7 mouse cellular contexts compared by ENCODE assay signal in the genomic region with DNA sequence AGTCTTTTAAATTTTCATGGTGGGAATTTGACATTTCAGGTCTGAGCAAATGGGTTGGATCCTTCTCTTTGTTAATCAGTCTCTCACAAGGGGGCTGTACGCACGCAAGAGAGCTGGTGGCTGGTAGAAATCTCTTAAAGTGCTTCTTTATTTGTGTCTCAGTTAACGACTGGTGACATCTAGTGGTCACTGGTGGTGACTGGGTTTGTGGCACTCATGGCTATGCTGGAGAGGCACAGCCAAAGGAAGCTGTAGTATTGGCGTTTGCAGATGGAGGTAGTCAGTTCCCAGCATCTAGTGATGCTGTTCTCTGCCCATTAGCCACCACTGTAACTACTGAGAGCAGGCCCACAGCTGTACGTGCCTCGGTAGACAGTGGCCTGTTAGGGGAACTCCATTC.
DNase-seq lines count a peak whose midpoint lies in the region; ATAC-seq lines count a peak whose summit lies in the region.

No protein-coding gene starts in this region.

- WGBS in embryonic facial prominence, embryonic 14.5 days = 22% methylated on average over 6 of the region's 6 CpGs
- 12% methylated on average over 6 of the region's 6 CpGs for WGBS in hindbrain, embryonic 16.5 days

- peak; percentile 71 for ATAC-seq in embryonic facial prominence, embryonic 14.5 days (ENCODE audit: low read depth)
- peak; percentile 91 for ATAC-seq in hindbrain, embryonic 16.5 days
- ATAC-seq in megakaryocyte, adult 5-6 weeks (ENCODE audit: poor library complexity, severe bottlenecking) = peak; percentile 80

- no peak overlapping the region for H3K27ac ChIP-seq in embryonic facial prominence, embryonic 14.5 days (replicated peaks; ENCODE audit: low read depth, low read length)
- peak overlapping the region; percentile 51 for H3K27ac ChIP-seq in hindbrain, embryonic 16.5 days (ENCODE audit: low read depth, low read length)

- no peak overlapping the region for H3K9ac ChIP-seq in embryonic facial prominence, embryonic 14.5 days (ENCODE audit: low read depth, low read length)
- 0 out of 2 replicates have a peak overlapping the region, but pooled peaks have one; percentile 9 for H3K9ac ChIP-seq in hindbrain, embryonic 16.5 days (ENCODE audit: low read depth, low read length)

- no peak overlapping the region for H3K4me3 ChIP-seq in embryonic facial prominence, embryonic 14.5 days (ENCODE audit: low read depth, low read length)
- no peak overlapping the region for H3K4me3 ChIP-seq in hindbrain, embryonic 16.5 days (ENCODE audit: low read length)

- DNase-seq in Muller cell, postnatal 12 days (ENCODE audit: inconsistent ontology term) = peak; percentile 44
- peak; percentile 23 for DNase-seq in adrenal gland, postnatal 25 days
- DNase-seq in embryonic facial prominence, embryonic 14.5 days (ENCODE audit: low spot score) = peak; percentile 89
- DNase-seq in layer of hippocampus, postnatal 25 days (ENCODE audit: extremely low spot score in 1 of 2, low spot score in 1 of 2) = peak; percentile 47 to 70
- DNase-seq in right cerebral cortex, postnatal 4 days = peak; percentile 68

- H3K36me3 ChIP-seq in embryonic facial prominence, embryonic 14.5 days (ENCODE audit: control insufficient read depth, insufficient read depth, low read length) = no peaks in the 10 kb centered on the region
- H3K36me3 ChIP-seq in hindbrain, embryonic 16.5 days (ENCODE audit: control insufficient read depth, insufficient read depth, low read length) = no peaks in the 10 kb centered on the region

- no peak overlapping the region for H3K4me2 ChIP-seq in embryonic facial prominence, embryonic 14.5 days (ENCODE audit: low read depth, low read length)
- H3K4me2 ChIP-seq in hindbrain, embryonic 16.5 days (ENCODE audit: low read length) = peak overlapping the region; percentile 12

- no peaks in the 10 kb centered on the region for H3K4me1 ChIP-seq in embryonic facial prominence, embryonic 14.5 days (ENCODE audit: control insufficient read depth, insufficient read depth, low read length)
- peaks cover 8% of the 10 kb centered on the region for H3K4me1 ChIP-seq in hindbrain, embryonic 16.5 days (ENCODE audit: control insufficient read depth, insufficient read depth, low read depth, low read length)

- no peaks in the 10 kb centered on the region for H3K27me3 ChIP-seq in embryonic facial prominence, embryonic 14.5 days (replicated peaks; ENCODE audit: control insufficient read depth, insufficient read depth, low read length)
- H3K27me3 ChIP-seq in hindbrain, embryonic 16.5 days (replicated peaks; ENCODE audit: control insufficient read depth, insufficient read depth, low read length) = no peaks in the 10 kb centered on the region

- H3K9me3 ChIP-seq in embryonic facial prominence, embryonic 14.5 days (ENCODE audit: control insufficient read depth, low read length) = no peaks in the 10 kb centered on the region
- H3K9me3 ChIP-seq in hindbrain, embryonic 16.5 days (ENCODE audit: control insufficient read depth, low read length) = no peaks in the 10 kb centered on the region

Comparison
In these comparisons a context has a peak if more than half of its experiments do, and no peak if none do; other contexts are left out.
1. DNase-seq: peak in every context shown above with its lines; median percentile 89 in embryonic facial prominence, embryonic 14.5 days; 68 in right cerebral cortex, postnatal 4 days; 58 in layer of hippocampus, postnatal 25 days; 44 in Muller cell, postnatal 12 days; 23 in adrenal gland, postnatal 25 days.